In the genomic region with DNA sequence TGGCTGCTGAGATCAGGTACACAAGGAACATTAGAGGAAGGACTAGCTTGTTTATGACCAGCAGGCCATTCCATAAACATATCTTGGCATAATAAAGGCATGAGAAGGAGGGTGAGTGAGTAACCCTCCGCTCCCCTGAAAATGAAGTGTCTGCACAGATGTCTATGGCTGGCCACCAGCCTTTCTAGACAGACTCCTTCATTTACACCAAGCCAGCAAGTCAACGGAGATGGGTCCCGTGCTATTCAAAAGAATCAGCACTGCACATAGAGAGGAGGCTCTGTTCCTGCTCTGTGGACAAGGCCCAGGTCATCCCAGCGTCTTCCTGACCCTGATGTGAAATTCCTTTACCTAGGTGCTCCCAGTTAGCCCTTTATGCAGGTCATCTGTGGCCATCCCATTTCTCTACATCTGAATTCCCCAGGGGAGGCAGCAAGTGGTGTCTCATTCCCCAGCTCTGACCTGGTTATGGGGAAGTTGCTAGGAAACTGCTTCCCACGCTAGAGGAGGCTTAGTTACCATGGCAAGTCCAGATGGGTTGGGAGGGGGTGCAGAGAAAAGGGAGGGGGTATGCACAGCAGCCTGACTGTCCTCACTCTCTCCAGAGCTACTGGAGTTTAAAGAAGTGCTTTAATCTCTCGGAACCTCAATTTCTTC, we compare ENCODE assay signal across 19 mouse cellular contexts. TPM values are rescaled to one million over a fixed set of nuclear protein-coding genes. Genes with fewer than 3 reads are reported as not detected.
DNase-seq lines count a peak whose midpoint lies in the region; ATAC-seq lines count a peak whose summit lies in the region.
"Had no signal": no experiment of that assay in that cellular context is flagged by ENCODE, and none has a peak within 500 bp of the region (broad histone marks: within the 10 kb centered on the region; RNA-seq: fewer than 3 reads in every experiment).

No protein-coding gene starts in this region.

- DNase-seq in forebrain, embryonic 10.5 days (ENCODE audit: extremely low spot score, low spot score), result no peak
- peak; percentile 67 to 70 for DNase-seq in right cerebral cortex, adult 2 months (ENCODE audit: low spot score in 2 of 2)
- no peak for DNase-seq in right cerebral cortex, postnatal 25 days
- no peak for DNase-seq in adrenal gland, postnatal 14 days
- no peak for DNase-seq in spleen, postnatal 36 days (ENCODE audit: low spot score in 2 of 2)
- no peak for DNase-seq in heart, adult 11 months
- DNase-seq: adrenal gland, postnatal 25 days; B cell, adult 2 months; cerebellum, adult 11-12 months; heart, adult 18-20 months; heart, postnatal 14 days; lung, postnatal 4 days; thymus, adult 2 months had no signal

- no peak overlapping the region for H3K9ac ChIP-seq in forebrain, embryonic 16.5 days (replicated peaks; ENCODE audit: low read depth, low read length)
- H3K9ac ChIP-seq in midbrain, embryonic 16.5 days (ENCODE audit: low read depth, low read length), result no peak overlapping the region
- H3K9ac ChIP-seq: liver, embryonic 15.5 days had no signal

- peak; percentile 69 for ATAC-seq in forebrain, embryonic 16.5 days
- peak; percentile 58; the same call in 1 of the 2 replicates for ATAC-seq in midbrain, embryonic 16.5 days
- ATAC-seq: inflammation-experienced regulatory T-cells, adult 6 months had no signal

- H3K9me3 ChIP-seq in forebrain, embryonic 16.5 days (ENCODE audit: control insufficient read depth, low read length), result no peaks in the 10 kb centered on the region
- H3K9me3 ChIP-seq in forebrain, embryonic 10.5 days, result no peaks in the 10 kb centered on the region
- no peaks in the 10 kb centered on the region for H3K9me3 ChIP-seq in midbrain, embryonic 16.5 days (replicated peaks; ENCODE audit: control insufficient read depth, low read length, poor library complexity, severe bottlenecking)
- H3K9me3 ChIP-seq: limb, embryonic 10.5 days; liver, embryonic 15.5 days had no signal

- 57% methylated on average over 6 of the region's 6 CpGs for WGBS in forebrain, embryonic 16.5 days
- WGBS in forebrain, embryonic 10.5 days, result 75% methylated on average over 6 of the region's 6 CpGs
- 45% methylated on average over 6 of the region's 6 CpGs for WGBS in midbrain, embryonic 16.5 days

- H3K27me3 ChIP-seq in forebrain, embryonic 16.5 days (replicated peaks; ENCODE audit: control insufficient read depth, insufficient read depth, low read length), result no peaks in the 10 kb centered on the region
- no peaks in the 10 kb centered on the region for H3K27me3 ChIP-seq in forebrain, embryonic 10.5 days (ENCODE audit: poor library complexity, severe bottlenecking)
- H3K27me3 ChIP-seq in midbrain, embryonic 16.5 days (ENCODE audit: control insufficient read depth, insufficient read depth, low read depth, low read length), result no peaks in the 10 kb centered on the region

- peaks cover 10% of the 10 kb centered on the region for H3K4me1 ChIP-seq in forebrain, embryonic 16.5 days (replicated peaks; ENCODE audit: control insufficient read depth, insufficient read depth, low read length)
- peaks cover 10% of the 10 kb centered on the region for H3K4me1 ChIP-seq in forebrain, embryonic 10.5 days
- peaks cover 11% of the 10 kb centered on the region for H3K4me1 ChIP-seq in midbrain, embryonic 16.5 days (ENCODE audit: control insufficient read depth, insufficient read depth, low read length)
- H3K4me1 ChIP-seq: limb, embryonic 10.5 days; liver, embryonic 15.5 days had no signal

- H3K27ac ChIP-seq in forebrain, embryonic 16.5 days (ENCODE audit: low read length), result no peak overlapping the region
- no peak overlapping the region for H3K27ac ChIP-seq in forebrain, embryonic 10.5 days
- H3K27ac ChIP-seq in midbrain, embryonic 16.5 days (ENCODE audit: low read length), result peak overlapping the region; percentile 52; the same call in 1 of the 2 replicates
- H3K27ac ChIP-seq: kidney, postnatal 0 days; limb, embryonic 10.5 days; liver, embryonic 15.5 days had no signal

- no peak overlapping the region for H3K4me3 ChIP-seq in forebrain, embryonic 16.5 days (replicated peaks; ENCODE audit: low read length)
- H3K4me3 ChIP-seq in forebrain, embryonic 10.5 days, result no peak overlapping the region
- no peak overlapping the region for H3K4me3 ChIP-seq in midbrain, embryonic 16.5 days (ENCODE audit: low read depth, low read length)
- H3K4me3 ChIP-seq: limb, embryonic 10.5 days; liver, embryonic 15.5 days had no signal

- H3K4me2 ChIP-seq in forebrain, embryonic 16.5 days (ENCODE audit: low read length), result no peak overlapping the region
- H3K4me2 ChIP-seq in midbrain, embryonic 16.5 days (ENCODE audit: low read length), result no peak overlapping the region
- H3K4me2 ChIP-seq: liver, embryonic 15.5 days had no signal

- H3K36me3 ChIP-seq in forebrain, embryonic 16.5 days (ENCODE audit: control insufficient read depth, insufficient read depth), result no peaks in the 10 kb centered on the region
- no peaks in the 10 kb centered on the region for H3K36me3 ChIP-seq in forebrain, embryonic 10.5 days (replicated peaks)
- no peaks in the 10 kb centered on the region for H3K36me3 ChIP-seq in midbrain, embryonic 16.5 days (ENCODE audit: control insufficient read depth, insufficient read depth, low read length)
- H3K36me3 ChIP-seq: limb, embryonic 10.5 days; liver, embryonic 15.5 days had no signal

RNA-seq across cellular contexts. Expression of a gene that starts 12.7 kb away (rescaled TPM):
- 0.12 TPM in 1 of 2 replicates, not detected in the other for polyA plus RNA-seq in forebrain, embryonic 16.5 days (2015; fragmentation: Nextera tagmentation; extraction: Ambion mirVana)
- 0.37 and 0.68 TPM in 2 replicates for polyA plus RNA-seq in forebrain, embryonic 10.5 days (2016; fragmentation: Nextera tagmentation; extraction: Ambion mirVana)
- 0.34 and 0.39 TPM in 2 replicates for polyA plus RNA-seq in midbrain, embryonic 16.5 days (2015; fragmentation: Nextera tagmentation; extraction: Ambion mirVana)
- total RNA-seq in adrenal gland, postnatal 14 days (2021), result 0.79 and 0.96 TPM in 2 replicates
- polyA plus RNA-seq: inflammation-experienced regulatory T-cells, adult 6 months had no signal

RNA-seq across cellular contexts. Expression of a gene that starts 52.2 kb away (rescaled TPM):
- 30.2 and 41.6 TPM in 2 replicates for polyA plus RNA-seq in forebrain, embryonic 16.5 days (2015; fragmentation: Nextera tagmentation; extraction: Ambion mirVana)
- 40.5 and 43.4 TPM in 2 replicates for polyA plus RNA-seq in forebrain, embryonic 10.5 days (2016; fragmentation: Nextera tagmentation; extraction: Ambion mirVana)
- 33.5 and 44.0 TPM in 2 replicates for polyA plus RNA-seq in midbrain, embryonic 16.5 days (2015; fragmentation: Nextera tagmentation; extraction: Ambion mirVana)
- total RNA-seq in adrenal gland, postnatal 14 days (2021), result 55.7 and 63.3 TPM in 2 replicates

Comparison
In these comparisons a context has a peak if more than half of its experiments do, and no peak if none do; other contexts are left out.
1. DNase-seq: peak in right cerebral cortex, adult 2 months (2 of 2); none in forebrain, embryonic 10.5 days (single experiment), right cerebral cortex, postnatal 25 days (single experiment), adrenal gland, postnatal 14 days (single experiment), spleen, postnatal 36 days (0 of 2) and heart, adult 11 months (single experiment).